Mouse (Mus musculus): Measurements from ENCODE around the gene Rnf26. TPM values are rescaled to one million over a fixed set of nuclear protein-coding genes. Genes with fewer than 3 reads are reported as not detected.

Rnf26 gene
- polyA plus RNA-seq, 1 experiment from 2014 or later, result 70.5 TPM

- H3K27me3 ChIP-seq, result peaks cover 10% of the 10 kb centered on the region; the same call in 1 of the 2 replicates
- H3K9ac ChIP-seq, result no peak overlapping the region
Measured at GRCm38 (mm10) chr9:44133287-44133686, 20.0 kb upstream of the Rnf26 start.

DNA sequence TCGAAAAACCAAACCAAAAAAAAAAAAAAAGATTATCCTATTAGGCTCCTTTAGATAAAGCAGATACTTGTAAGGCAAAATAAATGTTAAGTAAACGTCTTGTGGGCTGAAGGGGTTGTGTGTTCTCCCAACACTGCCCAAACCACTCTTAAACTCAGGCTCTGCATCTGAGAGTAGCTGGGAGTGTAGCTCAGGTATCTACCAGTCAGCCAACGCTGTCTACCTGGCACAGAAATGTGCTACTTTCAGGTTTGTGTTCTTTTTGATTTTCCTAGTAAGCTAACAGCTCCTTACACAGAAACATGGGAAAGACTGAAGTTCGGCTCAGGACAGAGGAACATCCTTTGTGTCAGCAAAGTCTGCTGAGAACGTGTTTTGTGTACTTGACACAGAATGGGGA lies 18.9 kb upstream of the Rnf26 start:
- Histone ChIP-seq H3K27me3 (peaks cover 10% of the 10 kb centered on the region; the same call in 1 of the 2 replicates), H3K4me1 (peaks cover 59% of the 10 kb centered on the region)
- 70% methylated on average over 5 of the region's 5 CpGs for WGBS

More at GRCm38 (mm10) chr9:44133287-44133686, 20.0 kb upstream of the Rnf26 start:
- no peak for ATAC-seq (ENCODE audit: insufficient number of reproducible peaks, low FRiP score, low TSS enrichment, low read depth)
- Histone ChIP-seq H3K9me3 (no peaks in the 10 kb centered on the region), H3K36me3 (peaks cover 14% of the 10 kb centered on the region; the same call in 1 of the 2 replicates), H3K4me3 (peak overlapping the region; percentile 64; the same call in 1 of the 2 replicates), H3K27ac (peak overlapping the region; percentile 50), H3K4me2 (peak overlapping the region; percentile 87; the same call in 1 of the 2 replicates), H3K4me1 (peaks cover 57% of the 10 kb centered on the region)
- WGBS, result 16% methylated on average over 2 of the region's 2 CpGs

GRCm38 (mm10) chr9:44131276-44131590 lies 17.9 kb upstream of the Rnf26 start:
- no peak for ATAC-seq (ENCODE audit: insufficient number of reproducible peaks, low FRiP score, low TSS enrichment, low read depth)
- Histone ChIP-seq H3K9me3 (no peaks in the 10 kb centered on the region), H3K27me3 (peaks cover 10% of the 10 kb centered on the region; the same call in 1 of the 2 replicates), H3K9ac (no peak overlapping the region), H3K4me3 (no peak overlapping the region), H3K4me1 (peaks cover 60% of the 10 kb centered on the region), H3K27ac (peak overlapping the region; percentile 62; the same call in 1 of the 2 replicates), H3K36me3 (no peaks in the 10 kb centered on the region), H3K4me2 (0 out of 2 replicates have a peak overlapping the region, but pooled peaks have one; percentile 52)
- 51% methylated on average over 7 of the region's 7 CpGs for WGBS

More for the DNA sequence above, 18.9 kb upstream of the Rnf26 start:
- Histone ChIP-seq H3K9me3 (no peaks in the 10 kb centered on the region), H3K36me3 (peaks cover 6% of the 10 kb centered on the region; the same call in 1 of the 2 replicates), H3K27ac (peak overlapping the region; percentile 11; the same call in 1 of the 2 replicates), H3K9ac (no peak overlapping the region), H3K4me3 (no peak overlapping the region), H3K4me2 (no peak overlapping the region)
- no peak for ATAC-seq (ENCODE audit: insufficient number of reproducible peaks, low FRiP score, low TSS enrichment, low read depth)

DNA sequence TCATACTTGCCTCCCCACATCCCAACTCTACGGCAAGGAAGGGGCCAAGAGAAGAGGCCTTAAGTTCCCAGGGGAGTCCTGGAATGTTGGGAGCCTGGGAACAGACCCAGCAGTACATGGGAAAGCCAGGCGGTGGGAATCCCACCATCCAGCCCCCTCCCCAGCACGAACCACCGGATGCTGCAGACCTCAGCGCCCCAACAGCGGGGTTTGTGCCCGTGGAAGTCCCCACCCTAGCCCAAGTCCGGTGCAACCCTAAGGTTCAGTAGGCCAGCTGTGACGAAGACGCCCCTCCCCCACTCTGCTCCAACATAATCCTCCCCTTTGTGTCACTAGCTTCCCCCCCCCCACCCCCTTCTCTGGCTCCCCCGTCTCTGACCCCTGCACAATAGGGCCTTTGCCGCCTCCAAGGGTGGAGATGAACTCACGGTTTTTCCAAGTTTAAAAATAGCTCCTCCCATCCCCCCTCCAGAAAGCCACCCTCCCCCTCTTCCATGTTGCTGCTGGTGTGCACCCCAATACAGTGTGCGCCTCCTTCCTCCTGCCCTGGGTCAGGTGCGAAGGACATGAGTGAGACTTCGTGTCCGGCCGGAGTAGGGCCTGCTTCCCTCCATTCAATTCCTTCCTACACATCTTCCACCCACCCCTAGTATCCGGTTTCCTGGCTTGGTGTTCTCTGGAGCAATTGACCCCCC lies 17.4 kb upstream of the Rnf26 start:
- Histone ChIP-seq H3K27ac (peak overlapping the region; percentile 62), H3K4me2 (peak overlapping the region; percentile 52), H3K4me3 (peak overlapping the region; percentile 29), H3K9ac (no peak overlapping the region), H3K27me3 (peaks cover 10% of the 10 kb centered on the region; the same call in 1 of the 2 replicates), H3K4me1 (peaks cover 58% of the 10 kb centered on the region), H3K9me3 (no peaks in the 10 kb centered on the region), H3K36me3 (no peaks in the 10 kb centered on the region)
- ATAC-seq (ENCODE audit: insufficient number of reproducible peaks, low FRiP score, low TSS enrichment, low read depth), result peak; percentile 21; the same call in 1 of the 2 replicates
- 28% methylated on average over 19 of the region's 19 CpGs for WGBS

DNA sequence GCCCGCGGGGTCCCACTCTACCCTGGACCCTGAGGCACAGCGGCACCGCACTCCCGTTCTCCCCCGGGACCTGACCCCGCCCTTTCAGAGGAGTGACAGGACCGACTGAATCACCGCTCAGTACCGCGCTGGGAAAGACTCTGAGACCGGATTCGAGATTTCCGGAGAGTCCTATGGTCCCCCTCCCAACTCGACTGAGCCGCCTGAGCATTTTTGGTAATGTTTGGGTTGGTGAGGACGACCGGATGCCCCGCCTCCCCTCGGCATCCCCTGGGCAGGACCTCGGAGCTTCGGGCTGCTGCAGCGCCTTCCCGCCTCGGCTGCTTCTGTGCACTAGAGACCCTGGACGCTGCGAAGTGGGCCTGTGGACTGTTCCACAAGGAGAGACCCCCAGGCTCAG lies 16.7 kb upstream of the Rnf26 start:
- H3K36me3 ChIP-seq, result no peaks in the 10 kb centered on the region
- no peak overlapping the region; the same call in 1 of the 2 replicates for H3K9ac ChIP-seq
- H3K4me2 ChIP-seq, result peak overlapping the region; percentile 52
- H3K4me1 ChIP-seq, result peaks cover 57% of the 10 kb centered on the region
- peaks cover 10% of the 10 kb centered on the region; the same call in 1 of the 2 replicates for H3K27me3 ChIP-seq
- peak overlapping the region; percentile 73 for H3K27ac ChIP-seq
- no peaks in the 10 kb centered on the region for H3K9me3 ChIP-seq
- peak overlapping the region; percentile 29 for H3K4me3 ChIP-seq
- 0 out of 2 replicates have a peak, but pooled peaks have one; percentile 22 for ATAC-seq (ENCODE audit: insufficient number of reproducible peaks, low FRiP score, low TSS enrichment, low read depth)
- 1% methylated on average over 27 of the region's 27 CpGs for WGBS

GRCm38 (mm10) chr9:44129633-44130032 lies 16.3 kb upstream of the Rnf26 start:
- ATAC-seq (ENCODE audit: insufficient number of reproducible peaks, low FRiP score, low TSS enrichment, low read depth), result no peak
- H3K27ac ChIP-seq, result peak overlapping the region; percentile 73
- H3K4me2 ChIP-seq, result peak overlapping the region; percentile 52
- H3K9ac ChIP-seq, result no peak overlapping the region; the same call in 1 of the 2 replicates
- peaks cover 10% of the 10 kb centered on the region; the same call in 1 of the 2 replicates for H3K27me3 ChIP-seq
- peaks cover 54% of the 10 kb centered on the region for H3K4me1 ChIP-seq
- H3K36me3 ChIP-seq, result no peaks in the 10 kb centered on the region
- 10% methylated on average over 9 of the region's 9 CpGs for WGBS
- no peaks in the 10 kb centered on the region for H3K9me3 ChIP-seq
- peak overlapping the region; percentile 29 for H3K4me3 ChIP-seq

GRCm38 (mm10) chr9:44127351-44127801 lies 14.1 kb upstream of the Rnf26 start:
- H3K36me3 ChIP-seq, result no peaks in the 10 kb centered on the region
- H3K27me3 ChIP-seq, result 0 out of 2 replicates have a peak, but pooled peaks cover 7% of the 10 kb centered on the region
- H3K4me3 ChIP-seq, result no peak overlapping the region
- WGBS, result 62% methylated on average over 3 of the region's 3 CpGs
- H3K9me3 ChIP-seq, result no peaks in the 10 kb centered on the region
- ATAC-seq (ENCODE audit: insufficient number of reproducible peaks, low FRiP score, low TSS enrichment, low read depth), result no peak
- H3K4me1 ChIP-seq, result peaks cover 34% of the 10 kb centered on the region
- no peak overlapping the region for H3K9ac ChIP-seq
- H3K4me2 ChIP-seq, result no peak overlapping the region
- H3K27ac ChIP-seq, result no peak overlapping the region

GRCm38 (mm10) chr9:44126746-44127145 lies 13.4 kb upstream of the Rnf26 start:
- H3K36me3 ChIP-seq, result no peaks in the 10 kb centered on the region
- no peaks in the 10 kb centered on the region for H3K9me3 ChIP-seq
- H3K27me3 ChIP-seq, result 0 out of 2 replicates have a peak, but pooled peaks cover 6% of the 10 kb centered on the region
- peak overlapping the region; percentile 73 for H3K27ac ChIP-seq
- 87% methylated on average over 3 of the region's 3 CpGs for WGBS
- H3K4me3 ChIP-seq, result no peak overlapping the region
- no peak overlapping the region for H3K9ac ChIP-seq
- peaks cover 34% of the 10 kb centered on the region for H3K4me1 ChIP-seq
- no peak overlapping the region for H3K4me2 ChIP-seq
- no peak for ATAC-seq (ENCODE audit: insufficient number of reproducible peaks, low FRiP score, low TSS enrichment, low read depth)

GRCm38 (mm10) chr9:44125546-44126428 lies 12.5 kb upstream of the Rnf26 start:
- Histone ChIP-seq H3K27ac (peak overlapping the region; percentile 73), H3K9me3 (no peaks in the 10 kb centered on the region), H3K9ac (no peak overlapping the region), H3K27me3 (no peaks in the 10 kb centered on the region), H3K4me2 (peak overlapping the region; percentile 34; the same call in 1 of the 2 replicates), H3K4me3 (no peak overlapping the region), H3K4me1 (peaks cover 32% of the 10 kb centered on the region), H3K36me3 (no peaks in the 10 kb centered on the region)
- ATAC-seq (ENCODE audit: insufficient number of reproducible peaks, low FRiP score, low TSS enrichment, low read depth), result no peak
- 28% methylated on average over 18 of the region's 18 CpGs for WGBS

DNA sequence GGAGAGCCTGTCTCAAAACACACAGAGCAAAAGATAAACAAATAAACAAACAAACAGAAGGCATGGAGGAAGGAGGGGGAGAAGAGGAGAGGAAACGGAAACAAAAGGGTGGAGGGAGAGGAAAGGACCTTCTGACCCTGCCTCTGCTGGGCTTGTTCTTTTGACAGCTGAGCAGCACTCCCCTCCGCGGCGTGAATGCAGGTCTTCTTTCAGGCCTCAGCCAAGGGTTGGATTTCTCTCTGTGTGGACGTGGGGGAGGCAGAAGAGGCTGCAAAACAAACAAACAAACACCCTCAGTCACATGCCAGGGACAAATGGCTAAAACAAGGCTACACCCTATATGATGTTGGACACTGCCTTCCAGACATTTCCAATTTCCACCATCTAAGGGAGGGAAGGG lies 11.7 kb upstream of the Rnf26 start:
- H3K4me3 ChIP-seq, result no peak overlapping the region
- no peaks in the 10 kb centered on the region for H3K27me3 ChIP-seq
- H3K4me1 ChIP-seq, result peaks cover 24% of the 10 kb centered on the region
- no peaks in the 10 kb centered on the region for H3K36me3 ChIP-seq
- H3K27ac ChIP-seq, result no peak overlapping the region
- WGBS, result 68% methylated on average over 5 of the region's 5 CpGs
- H3K9me3 ChIP-seq, result no peaks in the 10 kb centered on the region
- no peak overlapping the region for H3K9ac ChIP-seq
- H3K4me2 ChIP-seq, result no peak overlapping the region
- ATAC-seq (ENCODE audit: insufficient number of reproducible peaks, low FRiP score, low TSS enrichment, low read depth), result no peak

DNA sequence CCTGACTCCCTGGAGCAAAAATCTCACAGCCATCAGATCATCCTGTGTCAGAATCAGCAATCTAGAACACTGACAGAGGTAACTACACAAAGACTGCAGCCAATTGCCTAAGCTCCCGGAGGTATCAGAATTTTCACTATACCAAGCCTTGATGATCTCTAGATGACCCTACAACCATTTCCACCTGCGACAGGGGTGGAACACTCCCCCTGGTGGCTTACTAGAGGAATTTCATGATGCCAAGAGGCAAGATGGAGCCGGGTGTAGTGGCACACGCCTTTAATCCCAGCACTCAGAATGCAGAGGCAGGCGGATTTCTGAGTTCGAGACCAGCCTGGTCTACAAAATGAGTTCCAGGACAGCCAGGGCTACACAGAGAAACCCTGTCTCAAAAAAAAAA lies 11.0 kb upstream of the Rnf26 start:
- ATAC-seq (ENCODE audit: insufficient number of reproducible peaks, low FRiP score, low TSS enrichment, low read depth), result no peak
- Histone ChIP-seq H3K4me2 (no peak overlapping the region), H3K27me3 (no peaks in the 10 kb centered on the region), H3K36me3 (no peaks in the 10 kb centered on the region), H3K27ac (no peak overlapping the region), H3K4me1 (peaks cover 19% of the 10 kb centered on the region), H3K4me3 (no peak overlapping the region), H3K9me3 (no peaks in the 10 kb centered on the region), H3K9ac (no peak overlapping the region)
- 65% methylated on average over 6 of the region's 6 CpGs for WGBS

Data from limb, embryonic 15.5 days (tissue).